Mouse (Mus musculus) adrenal gland, postnatal 10 days (tissue): ENCODE measurements at regions not wholly inside any gene's neighbourhood (a gene's known extent, or its start where the extent isn't known, plus 50 kb on each side); places are given as distances from the start of the nearest gene placed in this dataset.

Experiments
- DNase-seq: peaks from one replicate; pipeline ENCODE4 v3.0.0; 2021; ENCODE audit warnings: mixed read lengths

DNA sequence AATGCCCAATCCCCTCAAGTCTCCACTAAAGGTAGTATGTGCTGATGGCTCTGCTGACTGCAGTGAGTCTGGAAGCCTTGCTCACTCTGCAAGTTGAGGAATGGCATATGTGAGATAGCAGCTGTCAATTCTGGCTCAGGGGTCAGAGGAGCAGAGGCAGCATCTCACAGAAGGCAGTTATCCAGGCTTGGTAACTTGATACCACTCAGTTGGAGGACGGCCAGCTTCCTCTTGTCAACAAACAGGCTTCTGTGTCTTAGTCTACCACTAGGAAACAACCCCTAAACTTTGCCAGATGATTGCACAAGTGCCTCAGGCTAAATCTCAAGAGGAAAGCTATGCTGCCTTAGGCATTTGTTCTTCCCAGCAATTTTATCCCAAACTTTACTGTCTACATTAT lies 55.7 kb upstream of the Gabre start:
- DNase-seq = peak; percentile 45

DNA sequence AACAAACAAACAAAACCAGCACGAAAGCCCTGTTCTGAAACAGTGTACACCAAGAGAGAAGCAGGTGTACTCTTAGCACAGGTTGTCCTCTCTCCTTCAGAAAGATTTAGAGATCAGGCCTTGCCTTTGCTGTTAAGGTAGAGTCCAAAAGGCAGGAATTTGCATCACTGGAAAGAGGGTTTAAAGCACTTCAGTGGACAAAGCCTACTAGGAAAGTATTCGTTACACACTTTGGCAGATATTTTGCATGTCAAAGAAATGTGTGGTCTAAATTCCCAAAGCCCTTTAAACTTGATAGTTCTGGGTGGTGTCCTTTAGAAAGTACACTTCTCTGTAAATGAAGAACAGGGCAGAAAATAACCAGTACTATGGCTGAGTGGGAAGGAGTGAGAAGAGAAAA lies 54.2 kb upstream of the Gabre start:
- DNase-seq = no peak
